Mouse (Mus musculus) spleen, adult 2 months (tissue): Measurements from ENCODE around the gene Tpx2.

Source experiments
- CTCF ChIP-seq: fragments of 200-500 bp; IDR thresholded peaks from 2 replicates; pipeline ENCODE4 v1.5.1; 2011; ENCODE audit warnings: mild to moderate bottlenecking, inconsistent platforms; ENCODE audit not compliant: insufficient read depth, insufficient read length, insufficient replicate concordance; ENCODE audit errors: extremely low read depth
- POLR2A ChIP-seq: fragments of 200-500 bp; IDR thresholded peaks from 2 replicates; pipeline ENCODE4 v1.6.1; 2011; ENCODE audit warnings: low read depth, low read length, inconsistent platforms

- TF ChIP-seq POLR2A (no peak), CTCF (no peak)
Observed at GRCm38 (mm10) chr2:152909848-152910247, 62.1 kb downstream of the Tpx2 start.
